Mouse (Mus musculus) ES-E14 (cell line): ENCODE data around the gene Drg1.

Experiments
- CHD2 ChIP-seq: IDR thresholded peaks from 2 replicates; pipeline ENCODE4 v1.6.1; 2014; ENCODE audit warnings: mild to moderate bottlenecking, low read depth, low read length, inconsistent platforms
- HCFC1 ChIP-seq: IDR thresholded peaks from 2 replicates; pipeline ENCODE4 v1.6.1; 2012; ENCODE audit warnings: low read length, inconsistent platforms, borderline replicate concordance; ENCODE audit not compliant: insufficient read depth
- MAFK ChIP-seq: IDR thresholded peaks from 2 replicates; pipeline ENCODE4 v1.6.1; 2014; ENCODE audit warnings: mild to moderate bottlenecking, low read depth, low read length, inconsistent platforms; ENCODE audit not compliant: insufficient read depth
- ZC3H11A ChIP-seq: IDR thresholded peaks from 2 replicates; pipeline ENCODE4 v1.6.1; 2012; ENCODE audit warnings: low read depth, mild to moderate bottlenecking, inconsistent platforms, low read length, borderline replicate concordance
- ZNF384 ChIP-seq: IDR thresholded peaks from 2 replicates; pipeline ENCODE4 v1.6.1; 2012; ENCODE audit warnings: low read depth, low read length, inconsistent platforms

DNA sequence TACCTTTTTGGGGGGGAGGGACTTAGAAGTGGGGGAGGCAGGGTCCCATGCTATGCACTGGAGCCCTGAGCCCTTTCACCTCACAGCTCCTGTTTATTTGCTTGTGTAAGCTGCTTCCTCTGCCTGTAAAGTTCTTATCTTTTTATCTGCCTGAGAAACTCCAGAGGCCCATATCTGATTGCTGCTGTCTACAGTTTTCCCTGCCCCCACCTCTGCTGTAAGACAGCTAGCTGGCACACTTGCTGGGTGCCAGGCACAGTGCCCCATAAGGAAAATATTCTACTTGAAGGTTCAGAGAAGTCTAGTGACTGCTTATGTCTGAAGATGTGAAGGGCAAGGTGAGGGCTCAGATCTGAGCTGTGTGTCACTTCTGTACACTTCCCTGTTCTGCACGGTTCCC is 47.1 kb upstream of the Drg1 start:
- no peak for TF ChIP-seq CHD2
- TF ChIP-seq ZC3H11A = no peak
- no peak for TF ChIP-seq MAFK
- TF ChIP-seq ZNF384 = no peak
- no peak for TF ChIP-seq HCFC1
